Mouse (Mus musculus) bone marrow macrophage, adult 2 months (primary cell): ENCODE measurements around the gene Lrrc61.

ENCODE experiments used
- CTCF ChIP-seq: IDR thresholded peaks from 2 replicates; pipeline ENCODE4 v1.5.1; 2012; ENCODE audit warnings: low read depth, mild to moderate bottlenecking, low read length, moderate library complexity
- POLR2A ChIP-seq: IDR thresholded peaks from 2 replicates; pipeline ENCODE4 v1.6.1; 2012; ENCODE audit warnings: mild to moderate bottlenecking, low read depth, low read length, borderline replicate concordance

DNA sequence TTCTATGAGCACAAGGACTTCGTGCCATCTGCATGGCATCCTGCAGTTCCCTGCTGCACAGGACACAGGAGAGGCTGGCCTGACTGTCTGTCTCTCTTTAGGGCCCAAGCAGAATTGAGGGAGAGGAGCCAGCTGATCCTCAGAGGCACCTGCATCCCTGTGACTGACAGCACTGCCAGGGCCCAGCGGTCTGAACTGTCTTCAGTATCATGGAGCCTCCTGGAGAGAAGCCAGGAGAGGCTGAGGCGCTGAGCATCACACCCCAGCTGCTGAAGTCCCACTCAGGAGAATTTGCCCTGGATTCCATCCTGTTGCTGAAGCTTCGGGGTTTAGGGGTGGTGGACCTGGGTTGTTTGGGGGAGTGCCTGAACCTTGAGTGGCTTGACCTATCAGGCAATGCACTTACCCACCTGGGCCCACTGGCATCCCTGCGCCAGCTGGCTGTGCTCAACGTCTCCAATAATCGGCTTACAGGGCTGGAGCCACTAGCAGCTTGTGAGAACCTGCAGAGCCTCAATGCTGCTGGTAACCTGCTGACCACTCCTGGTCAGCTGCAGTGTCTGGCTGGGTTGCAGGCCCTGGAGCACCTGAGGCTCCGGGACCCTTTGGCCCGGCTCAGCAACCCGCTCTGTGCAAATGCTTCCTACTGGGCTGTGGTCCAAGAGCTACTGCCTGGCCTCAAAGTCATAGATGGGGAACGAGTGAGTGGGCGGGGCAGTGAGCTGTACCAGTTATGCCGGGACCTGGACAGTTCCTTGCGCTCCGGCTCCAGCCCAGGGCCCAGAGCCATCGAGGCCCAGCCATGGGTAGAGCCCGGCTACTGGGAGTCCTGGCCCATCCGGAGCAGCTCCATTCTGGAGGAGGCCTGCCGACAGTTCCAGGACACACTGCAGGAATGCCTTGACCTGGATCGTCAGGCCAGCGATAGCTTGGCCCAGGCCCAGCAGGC lies 13.7 kb downstream of the Lrrc61 start:
- TF ChIP-seq POLR2A, result no peak
- TF ChIP-seq CTCF, result no peak
